Mouse (Mus musculus) spleen, postnatal 14 days (tissue): ENCODE measurements around the gene Ckm.

Experiments used
- DNase-seq, 2 experiments: peaks; one replicate each; pipeline ENCODE4 v3.0.0; 2021 to 2022; ENCODE audit warnings: low spot score in 2 of 2

Gene Ckm

DNA sequence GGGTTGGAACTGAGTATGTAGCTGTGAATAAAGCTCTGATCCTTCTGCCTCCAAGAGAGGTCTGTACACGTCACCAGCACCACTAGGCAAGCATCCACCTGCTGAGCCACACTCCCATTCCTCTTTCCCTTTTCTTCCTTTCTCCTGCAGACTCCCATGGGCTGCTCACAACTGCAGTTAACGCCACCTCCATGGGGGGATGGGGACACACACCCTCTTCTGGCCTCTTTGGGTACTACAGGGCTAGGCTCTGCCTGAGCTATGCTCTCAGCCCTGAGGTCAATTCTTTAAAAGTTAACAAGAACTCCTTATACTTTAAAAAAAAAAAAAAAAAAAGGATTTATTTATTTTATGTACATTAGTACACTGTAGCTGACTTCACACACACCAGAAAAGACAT, 27.9 kb downstream of the Ckm start:
- no peak for DNase-seq

DNA sequence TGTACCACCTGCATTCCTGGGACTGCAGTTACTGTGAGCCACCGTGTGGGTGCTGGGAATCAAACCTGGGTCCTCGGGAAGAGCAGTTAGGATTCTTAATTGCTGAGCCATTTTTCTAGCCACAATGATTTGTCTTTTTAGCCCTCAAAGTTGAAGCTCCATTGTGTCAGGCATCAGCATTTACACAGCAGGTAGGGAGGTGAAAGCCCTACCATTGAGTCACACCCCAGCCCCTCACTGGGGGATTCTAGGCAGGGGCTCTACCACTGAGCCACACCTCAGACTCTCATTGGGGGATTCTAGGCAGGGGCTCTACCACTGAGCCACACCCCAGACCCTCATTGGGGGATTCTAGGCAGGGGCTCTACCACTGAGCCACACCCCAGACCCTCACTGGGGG, 31.7 kb downstream of the Ckm start:
- no peak for DNase-seq

DNA sequence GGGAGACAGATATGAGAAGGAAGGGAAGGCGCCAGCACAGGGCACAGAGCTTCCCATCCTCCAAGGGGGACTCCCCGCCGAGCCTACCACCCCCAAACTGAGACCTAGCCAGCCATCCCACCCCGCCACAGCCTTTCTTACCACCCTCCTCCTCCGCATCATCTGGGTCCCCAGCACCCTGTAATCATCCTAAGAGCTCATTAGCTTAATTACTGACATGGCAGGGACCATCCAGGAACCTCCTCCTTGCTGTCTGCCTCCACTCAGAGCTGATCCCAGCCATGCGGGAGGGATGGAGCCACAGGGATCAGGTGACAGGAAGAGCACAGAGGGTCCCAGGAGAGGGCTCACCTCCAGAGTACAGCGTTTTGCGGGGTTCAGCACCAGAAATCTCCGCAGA, 32.5 kb downstream of the Ckm start:
- DNase-seq: no peak

- DNase-seq: no peak
Measured at GRCm38 (mm10) chr7:19441448-19442091, 37.0 kb downstream of the Ckm start.

- peak; percentile 48 to 78 for DNase-seq
Measured at GRCm38 (mm10) chr7:19443344-19443743, 38.8 kb downstream of the Ckm start.

GRCm38 (mm10) chr7:19444801-19445200, 40.2 kb downstream of the Ckm start:
- no peak for DNase-seq

- no peak for DNase-seq
Measured at GRCm38 (mm10) chr7:19447689-19448088, 43.1 kb downstream of the Ckm start.

DNA sequence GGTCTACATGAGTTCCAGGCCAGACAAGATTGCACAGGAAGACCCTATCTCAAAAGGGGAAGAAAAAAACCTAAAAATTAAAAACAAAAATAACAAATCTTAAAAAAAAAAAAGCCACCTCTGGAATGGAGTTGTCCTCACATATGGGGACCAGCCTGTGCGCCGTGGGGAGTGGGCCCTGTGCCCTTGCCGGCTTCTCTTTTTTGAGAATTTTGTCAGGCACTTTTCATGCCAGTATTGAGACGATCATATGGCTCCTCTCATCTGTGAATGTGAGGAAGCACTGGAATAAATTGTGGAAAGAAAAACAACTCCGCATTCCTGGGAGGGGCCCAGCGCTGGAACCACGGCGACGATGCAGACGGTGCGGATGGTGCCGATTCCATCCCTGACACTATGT, 44.6 kb downstream of the Ckm start:
- no peak for DNase-seq

DNA sequence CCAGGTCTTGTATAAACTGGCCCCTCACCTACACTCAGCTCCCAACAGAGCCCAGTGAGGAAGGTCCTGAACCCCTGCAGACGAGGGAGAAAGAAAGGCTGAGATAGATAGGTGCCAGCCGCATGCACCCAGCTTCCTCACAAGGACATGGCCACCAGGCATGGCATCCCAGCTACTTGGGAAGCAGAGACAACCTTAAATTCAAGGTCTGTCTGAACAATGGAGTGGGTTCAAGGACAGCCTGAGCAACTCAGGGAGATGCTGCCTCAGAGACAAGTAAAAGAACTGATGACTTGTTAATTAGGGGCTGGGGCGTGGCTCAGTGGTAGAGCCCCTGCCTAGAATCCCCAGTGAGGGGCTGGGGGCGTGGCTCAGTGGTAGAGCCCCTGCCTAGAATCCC, 50.6 kb downstream of the Ckm start:
- no peak for DNase-seq

DNA sequence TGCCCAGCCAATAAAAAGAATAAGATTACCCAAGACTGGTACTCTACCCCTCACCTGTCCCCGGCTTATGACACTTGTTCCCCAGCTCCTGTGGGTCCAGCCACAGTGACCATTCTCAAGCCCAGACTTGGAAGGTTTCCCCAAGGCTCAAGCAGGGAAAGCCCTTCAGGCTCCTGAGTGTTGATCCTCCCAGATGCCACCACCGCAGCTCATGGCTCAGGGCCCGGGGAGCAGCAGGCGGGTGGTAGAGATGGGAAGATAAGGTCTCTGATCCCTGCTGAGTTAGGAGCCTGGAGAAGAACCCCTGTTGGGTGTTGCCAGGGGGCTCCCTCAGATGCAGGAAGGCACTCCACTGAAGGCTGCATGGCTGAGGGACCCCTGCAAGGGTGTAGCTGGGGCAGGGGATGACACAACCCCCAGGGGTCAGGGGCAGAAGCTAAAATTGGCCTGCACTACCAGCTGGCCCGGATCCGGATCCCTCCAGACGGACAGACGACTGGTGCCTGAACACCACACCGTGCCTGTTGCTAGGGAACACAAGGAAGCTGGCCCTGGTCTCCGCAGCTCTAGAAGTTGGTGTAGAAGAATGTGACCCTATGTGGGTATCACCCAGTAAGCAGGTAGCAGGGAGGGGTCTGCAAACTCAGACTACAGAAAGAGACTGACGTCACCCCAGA, 51.4 kb downstream of the Ckm start:
- DNase-seq: no peak

DNA sequence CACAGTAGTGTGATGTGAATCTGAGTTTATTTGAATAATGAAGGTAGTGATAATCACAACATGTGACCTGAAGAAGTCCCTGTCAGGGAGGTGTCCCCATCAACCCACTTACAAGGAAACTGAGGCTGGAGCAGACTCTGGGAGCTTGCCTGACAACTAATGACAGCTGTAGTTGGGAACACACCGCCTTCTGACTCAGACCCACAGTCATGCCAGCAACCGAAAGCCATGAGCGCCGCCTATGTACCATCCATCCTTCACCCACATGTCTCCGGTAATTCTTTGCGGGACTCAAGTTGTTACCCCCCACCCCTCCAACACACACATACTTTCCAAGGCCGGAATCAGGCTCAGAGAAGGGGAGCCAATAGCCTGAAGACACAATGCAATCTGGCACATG, 52.1 kb downstream of the Ckm start:
- no peak for DNase-seq

GRCm38 (mm10) chr7:19457414-19458071, 53.0 kb downstream of the Ckm start:
- DNase-seq: no peak

- DNase-seq: peak in 1 of 2 experiments; percentile 39
Measured at GRCm38 (mm10) chr7:19458072-19458486, 53.5 kb downstream of the Ckm start.

- DNase-seq: peak; percentile 32 to 62
Measured at GRCm38 (mm10) chr7:19458591-19459111, 54.1 kb downstream of the Ckm start, which contains the start of gene Mark4. Mark4 (minus strand) TSS chr7:19458821.

DNA sequence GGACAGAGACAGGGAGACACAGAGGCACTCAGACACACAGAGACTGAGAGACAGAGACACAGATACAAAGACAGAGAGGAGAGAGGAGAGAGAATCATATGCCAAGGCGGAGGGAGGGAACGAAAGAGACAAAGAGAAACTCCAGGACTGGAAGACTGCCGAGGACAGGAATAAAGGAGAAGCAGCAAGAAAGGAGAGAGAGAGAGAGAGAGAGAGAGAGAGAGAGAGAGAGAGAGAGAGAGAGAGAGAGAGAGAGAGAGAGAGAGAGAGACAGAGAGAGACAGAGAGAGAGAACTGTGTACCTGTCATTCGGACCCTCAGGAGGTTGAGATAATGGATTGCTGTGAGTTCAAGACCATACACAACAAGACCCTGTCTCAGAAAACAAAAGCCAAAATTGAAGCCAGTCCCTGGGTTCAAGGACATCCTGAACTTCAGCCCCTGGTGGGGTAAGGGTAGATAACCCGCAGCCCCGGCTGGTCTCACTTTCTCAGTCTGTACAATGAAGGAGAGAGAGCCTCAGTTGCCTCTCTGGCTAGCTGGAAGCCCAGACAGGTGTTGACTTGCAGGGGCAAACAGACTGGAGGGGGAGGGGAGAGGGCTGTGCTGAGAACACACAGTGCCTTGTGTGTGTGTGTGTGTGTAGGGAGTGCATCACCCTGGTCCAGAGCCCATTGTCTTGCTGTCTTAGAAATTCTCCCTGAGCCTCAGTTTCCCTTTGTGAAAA, 54.7 kb downstream of the Ckm start:
- DNase-seq: no peak

DNA sequence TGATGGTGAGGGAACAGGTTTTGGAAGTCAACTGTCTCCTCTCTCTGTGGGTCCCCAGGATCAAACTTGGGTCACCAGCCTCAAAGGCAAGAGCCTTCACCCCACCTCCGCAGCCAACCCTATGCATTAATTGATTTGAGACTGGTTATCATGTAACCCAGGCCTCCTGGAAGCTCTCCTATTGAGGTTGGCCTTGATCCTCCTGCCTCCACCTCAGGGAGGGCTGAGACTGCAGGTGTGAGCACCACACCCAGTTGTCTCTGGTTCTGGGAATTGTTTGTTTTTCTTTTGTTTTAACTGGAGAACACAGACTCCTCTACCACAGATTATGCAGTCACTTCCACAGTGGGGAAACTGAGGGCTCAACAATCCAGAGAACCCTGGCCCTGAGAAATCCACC, 55.9 kb downstream of the Ckm start:
- no peak for DNase-seq

DNA sequence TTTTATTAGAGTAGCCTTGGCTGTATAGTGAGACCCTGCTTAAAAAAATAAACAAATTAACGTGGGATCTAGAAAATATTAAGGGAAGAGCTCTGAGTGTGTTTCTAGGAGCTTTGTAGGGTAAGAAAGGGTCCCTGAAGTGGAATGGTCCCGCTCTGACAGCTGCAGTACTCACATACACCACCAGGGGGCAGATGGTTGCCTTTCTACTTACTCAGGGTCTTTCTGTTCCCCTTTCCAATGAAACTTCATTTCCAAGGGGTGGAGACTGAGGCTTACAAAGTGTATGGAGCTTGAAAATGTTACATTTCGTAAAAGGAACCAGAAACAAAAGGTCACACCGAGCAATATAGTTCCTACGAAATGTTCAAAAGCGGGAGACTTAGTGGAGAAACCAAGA, 56.9 kb downstream of the Ckm start:
- peak; percentile 43 to 57 for DNase-seq

DNA sequence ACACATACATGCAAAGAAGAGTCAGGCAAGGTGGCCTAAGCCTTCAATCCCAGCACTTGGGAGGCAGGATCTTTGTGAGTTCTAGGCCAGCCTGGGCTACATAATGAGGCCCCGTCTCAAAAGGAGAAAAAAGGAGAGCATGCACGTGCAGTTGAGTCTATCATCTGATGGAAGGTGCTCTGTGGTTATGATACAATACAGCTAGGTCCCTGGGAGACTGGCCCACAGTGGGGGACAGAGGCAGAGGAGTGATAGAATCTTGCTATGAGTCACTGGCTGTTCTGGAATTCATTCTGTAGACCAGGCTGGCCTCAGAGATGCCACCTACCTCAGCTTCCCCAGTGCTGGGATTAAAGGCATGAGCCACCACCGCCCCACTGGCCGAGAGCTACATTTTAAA, 57.9 kb downstream of the Ckm start:
- DNase-seq: no peak

GRCm38 (mm10) chr7:19462884-19463381, 58.4 kb downstream of the Ckm start, which contains the start of gene Exoc3l2:
Exoc3l2 (plus strand) TSS chr7:19463331.
- DNase-seq: no peak

GRCm38 (mm10) chr7:19464367-19465307, 60.1 kb downstream of the Ckm start:
- DNase-seq: no peak
